Mouse (Mus musculus) forebrain, postnatal 0 days (tissue): ENCODE results near the gene Ptprs. TPM values are rescaled to one million over a fixed set of nuclear protein-coding genes. Genes with fewer than 3 reads are reported as not detected.

Experiments
- ATAC-seq: fragments of 200-750 bp; cut with Nextera tagmentation; 2 replicates; pipeline ENCODE4 v1.8.0; 2017; ENCODE audit warnings: mild to moderate bottlenecking, moderate library complexity
- DNase-seq: peaks from one replicate; pipeline ENCODE4 v3.0.0-alpha.2; 2015
- H3K27ac ChIP-seq: fragments of 300-500 bp; sonication (generic); 2 replicates; pipeline ENCODE4 v1.5.1; 2014; ENCODE audit warnings: low read depth, mild to moderate bottlenecking, antibody characterized with exemption, low read length, moderate library complexity, mixed read lengths
- H3K27me3 ChIP-seq: fragments of 300-500 bp; sonication (generic); 2 replicates; pipeline ENCODE4 v1.6.1; 2014; ENCODE audit warnings: mild to moderate bottlenecking, low read length, mixed read lengths; ENCODE audit not compliant: insufficient read depth
- H3K36me3 ChIP-seq: fragments of 300-500 bp; sonication (generic); 2 replicates; pipeline ENCODE4 v1.6.1; 2014; ENCODE audit warnings: mild to moderate bottlenecking, moderate library complexity; ENCODE audit not compliant: insufficient read depth
- H3K4me1 ChIP-seq: fragments of 300-500 bp; sonication (generic); 2 replicates; pipeline ENCODE4 v1.6.1; 2014; ENCODE audit warnings: antibody characterized with exemption; ENCODE audit not compliant: insufficient read depth
- H3K4me2 ChIP-seq: fragments of 300-500 bp; sonication (generic); 2 replicates; pipeline ENCODE4 v1.6.1; 2014; ENCODE audit warnings: low read depth, mild to moderate bottlenecking, moderate library complexity
- H3K4me3 ChIP-seq: fragments of 300-500 bp; sonication (generic); 2 replicates; pipeline ENCODE4 v1.5.1; 2014; ENCODE audit warnings: low read depth, low read length, mixed read lengths
- H3K9ac ChIP-seq: fragments of 300-500 bp; sonication (generic); 2 replicates; pipeline ENCODE4 v1.6.1; 2014; ENCODE audit warnings: mild to moderate bottlenecking
- H3K9me3 ChIP-seq: fragments of 300-500 bp; sonication (generic); 2 replicates; pipeline ENCODE4 v1.6.1; 2016; ENCODE audit warnings: low read length
- CTCF ChIP-seq: sonication (generic); IDR thresholded peaks from 2 replicates; pipeline ENCODE4 v1.5.1; 2016; ENCODE audit warnings: antibody characterized with exemption, control low read depth, low read depth
- WGBS: fragments of 180-500 bp; shearing (Covaris S2); extraction: QIAGEN DNeasy Blood & Tissue Kit; methylation state at CpG from one replicate; pipeline ENCODE4 v1.1.7; 2014; 5-methylcytosine and 5-hydroxymethylcytosine counted together
- polyA plus RNA-seq: library from polyadenylated mRNA; unstranded; fragments of >200 nt; fragmentation: Nextera tagmentation; extraction: Ambion mirVana; gene quantifications from 2 replicates; pipeline ENCODE4 v1.2.1, GENCODE M21; 2015
- total RNA-seq: library from RNA; depleted of rRNA; stranded (reverse); fragments of >200 nt; gene quantifications from 2 replicates; pipeline ENCODE4 v1.2.3, GENCODE M21; 2014

The Ptprs gene
- total and polyA plus RNA-seq, 2 experiments from 2014 or later: 250 to 711 TPM

GRCm38 (mm10) chr17:56474311-56474830 lies 1.9 kb downstream of the Ptprs start:
- DNase-seq: no peak
- TF ChIP-seq CTCF: no peak
- Histone ChIP-seq H3K27ac (peak overlapping the region; percentile 100), H3K27me3 (no peaks in the 10 kb centered on the region), H3K36me3 (no peaks in the 10 kb centered on the region), H3K4me2 (peak overlapping the region; percentile 97), H3K9me3 (no peaks in the 10 kb centered on the region), H3K4me1 (peaks cover 24% of the 10 kb centered on the region; the same call in 1 of the 2 replicates), H3K9ac (peak overlapping the region; percentile 99), H3K4me3 (peak overlapping the region; percentile 95)
- peak; percentile 0 for ATAC-seq
- 3% methylated on average over 32 of the region's 32 CpGs for WGBS

DNA sequence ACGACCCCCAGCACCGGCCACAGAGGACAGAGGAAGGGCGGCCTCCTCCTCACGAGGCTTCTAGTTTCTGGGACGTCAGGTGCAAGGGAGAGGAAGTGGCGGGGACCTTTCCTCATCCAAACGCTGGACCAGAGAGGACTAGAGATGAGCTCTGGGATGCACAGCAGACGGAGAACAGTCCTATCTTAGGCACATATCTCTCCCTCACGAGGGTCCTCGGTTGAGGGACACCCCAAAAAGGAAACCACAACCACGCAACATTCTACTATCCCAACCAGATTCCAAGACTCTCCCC lies 2.7 kb downstream of the Ptprs start:
- peak overlapping the region; percentile 97 for H3K4me2 ChIP-seq
- no peak for ATAC-seq
- H3K4me3 ChIP-seq: peak overlapping the region; percentile 95
- H3K27me3 ChIP-seq: no peaks in the 10 kb centered on the region
- DNase-seq: no peak
- H3K9ac ChIP-seq: peak overlapping the region; percentile 99
- WGBS: 3% methylated on average over 11 of the region's 11 CpGs
- peak overlapping the region; percentile 100 for H3K27ac ChIP-seq
- H3K9me3 ChIP-seq: no peaks in the 10 kb centered on the region
- no peaks in the 10 kb centered on the region for H3K36me3 ChIP-seq
- no peak for TF ChIP-seq CTCF
- peaks cover 24% of the 10 kb centered on the region; the same call in 1 of the 2 replicates for H3K4me1 ChIP-seq

DNA sequence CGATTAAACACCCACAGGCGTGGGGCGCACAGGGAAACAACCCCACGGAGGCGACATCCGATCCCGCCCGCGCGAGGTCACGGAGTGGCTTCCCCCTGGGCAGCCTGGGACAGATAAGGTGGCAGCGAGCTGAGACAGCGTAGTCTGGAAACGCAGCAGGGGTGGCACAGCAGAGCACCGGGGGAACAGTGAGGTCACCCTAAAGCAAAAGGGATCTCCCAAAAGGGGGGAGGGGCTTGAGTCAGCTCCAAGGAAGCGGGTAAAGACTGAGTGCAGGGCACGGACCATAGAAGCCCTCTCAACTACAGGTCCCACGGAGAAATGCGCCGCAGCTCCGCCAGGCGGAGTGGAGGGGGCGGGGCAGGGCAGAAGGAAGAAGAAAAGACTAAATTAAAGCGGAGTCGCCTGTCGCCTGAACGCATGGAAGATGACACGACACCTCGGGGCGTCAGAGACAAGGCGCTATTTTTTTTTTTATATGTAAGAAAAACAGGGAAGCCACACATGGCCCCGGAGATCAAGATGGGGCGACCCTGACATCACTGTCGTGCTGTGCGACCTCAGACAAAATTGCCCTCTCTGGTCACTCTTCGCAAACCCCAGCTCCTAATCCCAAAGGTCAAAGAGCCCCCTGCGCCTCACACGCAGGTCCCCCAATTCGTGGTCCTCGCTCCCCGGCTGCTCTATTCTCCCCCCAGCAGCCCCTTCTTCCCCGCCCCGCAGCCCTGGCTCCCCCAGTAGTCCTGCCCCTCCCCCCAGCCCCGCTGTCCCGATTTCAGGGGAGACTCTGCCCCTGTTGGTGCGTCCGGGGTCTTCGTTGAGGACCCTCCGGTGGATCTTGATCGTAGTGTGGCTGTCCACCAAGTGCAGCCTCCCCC lies 3.3 kb downstream of the Ptprs start:
- ATAC-seq (peak; percentile 21), DNase-seq (peak; percentile 78)
- Histone ChIP-seq H3K4me3 (peak overlapping the region; percentile 95), H3K27ac (peak overlapping the region; percentile 100), H3K9ac (peak overlapping the region; percentile 99), H3K9me3 (no peaks in the 10 kb centered on the region), H3K36me3 (no peaks in the 10 kb centered on the region), H3K27me3 (no peaks in the 10 kb centered on the region), H3K4me2 (peak overlapping the region; percentile 97), H3K4me1 (peaks cover 27% of the 10 kb centered on the region)
- peak; percentile 71 for TF ChIP-seq CTCF
- 2% methylated on average over 49 of the region's 50 CpGs for WGBS

DNA sequence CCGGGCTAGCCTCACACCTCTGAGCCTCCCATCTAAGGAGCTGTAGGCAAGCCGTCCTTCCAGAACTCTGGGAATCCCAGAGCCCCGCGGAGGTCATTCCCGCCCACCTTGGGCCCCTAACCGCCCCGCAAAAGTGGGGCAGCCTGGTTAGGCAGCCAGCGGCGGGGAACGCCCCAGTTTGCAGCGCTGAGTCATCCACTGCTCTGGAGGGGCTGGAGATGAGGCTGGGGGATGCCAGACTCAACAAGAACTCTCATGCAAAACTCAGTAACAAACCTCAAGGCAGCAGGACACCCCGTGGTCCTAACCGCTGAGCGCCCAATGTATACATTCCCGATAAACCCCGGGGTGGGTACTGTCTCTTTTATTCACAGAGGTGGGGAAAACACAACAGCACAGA lies 4.2 kb downstream of the Ptprs start:
- ATAC-seq (no peak), DNase-seq (no peak)
- H3K9ac ChIP-seq: peak overlapping the region; percentile 99
- no peak for TF ChIP-seq CTCF
- peak overlapping the region; percentile 100 for H3K27ac ChIP-seq
- peak overlapping the region; percentile 95 for H3K4me3 ChIP-seq
- H3K9me3 ChIP-seq: no peaks in the 10 kb centered on the region
- 12% methylated on average over 16 of the region's 16 CpGs for WGBS
- peaks cover 33% of the 10 kb centered on the region for H3K4me1 ChIP-seq
- peak overlapping the region; percentile 97 for H3K4me2 ChIP-seq
- no peaks in the 10 kb centered on the region for H3K27me3 ChIP-seq
- H3K36me3 ChIP-seq: no peaks in the 10 kb centered on the region

DNA sequence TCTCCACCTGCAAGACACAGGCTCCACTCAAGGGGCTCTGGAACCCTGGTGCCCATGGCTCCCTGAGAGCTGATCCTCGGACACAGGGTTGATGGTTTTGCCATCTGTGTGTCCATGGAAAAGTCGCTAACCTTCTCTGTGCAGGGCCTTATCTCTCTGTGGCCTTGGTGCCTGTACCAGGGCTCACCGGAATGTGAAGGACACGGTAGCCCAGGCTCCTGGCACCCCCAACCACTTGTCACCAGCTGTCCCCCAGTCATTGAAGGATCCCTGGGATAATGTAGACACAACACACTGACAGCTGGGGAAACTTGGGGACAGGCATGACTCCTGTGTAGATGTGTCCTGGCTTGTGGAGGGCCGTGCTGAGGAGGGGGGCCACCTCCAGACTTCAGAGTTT lies 5.1 kb downstream of the Ptprs start:
- no peak overlapping the region for H3K4me3 ChIP-seq
- ATAC-seq (no peak), DNase-seq (no peak)
- no peak for TF ChIP-seq CTCF
- peaks cover 32% of the 10 kb centered on the region for H3K4me1 ChIP-seq
- no peak overlapping the region for H3K9ac ChIP-seq
- H3K9me3 ChIP-seq: no peaks in the 10 kb centered on the region
- H3K27ac ChIP-seq: no peak overlapping the region
- no peak overlapping the region for H3K4me2 ChIP-seq
- 56% methylated on average over 5 of the region's 5 CpGs for WGBS
- no peaks in the 10 kb centered on the region for H3K27me3 ChIP-seq
- no peaks in the 10 kb centered on the region for H3K36me3 ChIP-seq

GRCm38 (mm10) chr17:56470571-56470970 lies 5.7 kb downstream of the Ptprs start:
- no peak overlapping the region for H3K9ac ChIP-seq
- peak overlapping the region; percentile 46 for H3K4me2 ChIP-seq
- ATAC-seq: no peak
- 33% methylated on average over 10 of the region's 10 CpGs for WGBS
- H3K36me3 ChIP-seq: no peaks in the 10 kb centered on the region
- H3K9me3 ChIP-seq: no peaks in the 10 kb centered on the region
- 0 out of 2 replicates have a peak overlapping the region, but pooled peaks have one; percentile 15 for H3K27ac ChIP-seq
- DNase-seq: no peak
- no peak for TF ChIP-seq CTCF
- no peaks in the 10 kb centered on the region for H3K27me3 ChIP-seq
- H3K4me1 ChIP-seq: peaks cover 32% of the 10 kb centered on the region
- H3K4me3 ChIP-seq: peak overlapping the region; percentile 18; the same call in 1 of the 2 replicates

- WGBS: 5% methylated on average over 26 of the region's 26 CpGs
- TF ChIP-seq CTCF: no peak
- no peaks in the 10 kb centered on the region for H3K27me3 ChIP-seq
- H3K27ac ChIP-seq: peak overlapping the region; percentile 30; the same call in 1 of the 2 replicates
- peak overlapping the region; percentile 22; the same call in 1 of the 2 replicates for H3K9ac ChIP-seq
- no peaks in the 10 kb centered on the region for H3K9me3 ChIP-seq
- ATAC-seq (no peak), DNase-seq (no peak)
- peaks cover 32% of the 10 kb centered on the region for H3K4me1 ChIP-seq
- peak overlapping the region; percentile 18 for H3K4me3 ChIP-seq
- H3K4me2 ChIP-seq: peak overlapping the region; percentile 46
- H3K36me3 ChIP-seq: no peaks in the 10 kb centered on the region
Measured at GRCm38 (mm10) chr17:56470001-56470436, 6.3 kb downstream of the Ptprs start.
